Mouse (Mus musculus) T-helper 2 cell (primary cell): ENCODE results near the gene Zscan12.
"Not testable (repeated sequence)": the region's sequence is repeated elsewhere in the genome, so short reads cannot be mapped to it uniquely, and the experiment has no call there.

ENCODE experiments used
- in situ Hi-C: fragments of 300-600 bp; cut with MboI, MseI; formaldehyde crosslinking; loops from one replicate; pipeline ENCODE4 v1.15.1; 2025; ENCODE audit warnings: high pct_unique_total_duplicates

Gene Zscan12

DNA sequence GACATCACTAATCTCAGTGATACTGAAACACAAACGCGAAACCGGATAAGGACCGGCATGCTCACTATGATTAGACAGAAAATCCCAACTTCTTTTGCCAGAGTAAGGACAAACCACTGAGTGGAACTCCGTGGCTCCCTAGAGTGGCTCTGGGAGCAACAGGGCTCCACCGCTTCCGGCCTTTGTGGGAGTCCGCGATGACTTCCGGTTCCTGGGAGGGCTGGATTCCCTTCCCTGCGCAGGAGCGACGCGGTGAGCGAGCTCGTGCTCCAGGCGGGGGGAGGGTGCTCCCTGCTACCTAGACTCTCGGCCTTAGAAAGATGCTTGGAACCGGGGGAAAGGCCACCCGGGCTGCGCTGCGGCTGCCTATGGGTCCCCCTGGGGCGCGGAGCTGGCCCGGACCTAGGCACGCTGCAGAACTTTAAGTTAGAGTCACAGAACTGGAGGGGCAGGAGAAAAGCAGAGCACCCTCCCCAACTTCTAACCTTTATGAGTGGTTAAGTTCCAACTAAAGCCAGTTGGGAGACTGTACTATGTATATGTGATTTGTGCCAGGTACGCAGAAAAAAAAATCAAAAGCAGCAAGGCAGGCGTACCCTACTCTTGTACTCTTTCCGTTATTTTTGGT is at the start of gene Zscan12:
TSS of gene Zscan12 (plus strand) at position 200 of the 628 bp plus-strand sequence.
- in situ Hi-C loops, result loop anchor here (10.0 kb wide), 1 partner anchor 82 kb away; the partner anchor contains the start of gene Pgbd1

GRCm38 (mm10) chr13:21312854-21313253 is 49.8 kb upstream of the Zscan12 start:
- in situ Hi-C loops, result loop anchor here (25.0 kb wide), 1 partner anchor 999 kb away; the partner anchor contains the start of gene Vmn1r197

DNA sequence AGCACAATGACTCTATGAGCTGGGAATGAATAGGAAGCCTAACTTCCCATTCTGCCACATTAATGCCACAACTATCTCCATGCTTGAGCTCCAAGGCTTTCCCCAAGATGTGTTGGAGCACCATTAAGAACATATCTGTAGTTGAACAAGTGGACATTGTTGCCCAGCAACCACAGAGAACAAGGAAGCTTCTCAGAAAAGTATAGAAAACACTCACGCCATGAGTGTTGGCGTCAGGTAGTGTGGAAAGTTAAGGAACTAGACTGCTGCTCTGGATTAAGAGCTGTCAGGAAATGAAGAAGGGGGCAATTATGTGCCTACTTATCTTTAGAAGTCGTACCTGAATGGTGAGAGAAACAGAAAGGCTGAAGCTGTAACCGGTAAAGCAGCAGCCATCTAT is 48.7 kb upstream of the Zscan12 start:
- in situ Hi-C loops, result loop anchor here (25.0 kb wide), 1 partner anchor 998 kb away; the partner anchor contains the start of gene Vmn1r197

DNA sequence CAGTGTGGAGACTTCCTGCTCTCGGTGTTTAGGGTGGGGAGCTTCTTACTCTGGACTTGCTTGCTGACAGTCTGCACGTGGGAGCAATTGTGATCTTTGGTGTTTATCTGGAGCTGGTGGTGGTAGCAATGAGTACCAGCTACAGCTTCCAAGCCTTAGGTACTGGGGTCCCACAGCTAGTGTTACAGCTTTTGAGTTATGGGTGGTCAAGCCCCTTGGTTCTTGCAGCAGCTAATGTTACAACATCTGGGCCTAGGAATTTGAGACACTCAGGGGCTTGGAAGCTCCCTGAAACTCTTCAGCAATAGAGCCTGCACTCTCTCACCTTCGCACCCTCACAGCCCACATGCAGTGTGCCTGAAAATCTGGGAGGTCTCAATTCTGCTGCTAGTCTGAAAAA is 42.4 kb upstream of the Zscan12 start:
- in situ Hi-C loops, result loop anchor here (5.0 to 25.0 kb wide), 2 partner anchors 38 to 992 kb away; partner anchors contain the start of gene Vmn1r197

- in situ Hi-C loops, result loop anchor here (5.0 to 25.0 kb wide), 2 partner anchors 40 to 990 kb away; partner anchors contain the start of gene Vmn1r197
Measured at GRCm38 (mm10) chr13:21321890-21322494, 40.6 kb upstream of the Zscan12 start.

DNA sequence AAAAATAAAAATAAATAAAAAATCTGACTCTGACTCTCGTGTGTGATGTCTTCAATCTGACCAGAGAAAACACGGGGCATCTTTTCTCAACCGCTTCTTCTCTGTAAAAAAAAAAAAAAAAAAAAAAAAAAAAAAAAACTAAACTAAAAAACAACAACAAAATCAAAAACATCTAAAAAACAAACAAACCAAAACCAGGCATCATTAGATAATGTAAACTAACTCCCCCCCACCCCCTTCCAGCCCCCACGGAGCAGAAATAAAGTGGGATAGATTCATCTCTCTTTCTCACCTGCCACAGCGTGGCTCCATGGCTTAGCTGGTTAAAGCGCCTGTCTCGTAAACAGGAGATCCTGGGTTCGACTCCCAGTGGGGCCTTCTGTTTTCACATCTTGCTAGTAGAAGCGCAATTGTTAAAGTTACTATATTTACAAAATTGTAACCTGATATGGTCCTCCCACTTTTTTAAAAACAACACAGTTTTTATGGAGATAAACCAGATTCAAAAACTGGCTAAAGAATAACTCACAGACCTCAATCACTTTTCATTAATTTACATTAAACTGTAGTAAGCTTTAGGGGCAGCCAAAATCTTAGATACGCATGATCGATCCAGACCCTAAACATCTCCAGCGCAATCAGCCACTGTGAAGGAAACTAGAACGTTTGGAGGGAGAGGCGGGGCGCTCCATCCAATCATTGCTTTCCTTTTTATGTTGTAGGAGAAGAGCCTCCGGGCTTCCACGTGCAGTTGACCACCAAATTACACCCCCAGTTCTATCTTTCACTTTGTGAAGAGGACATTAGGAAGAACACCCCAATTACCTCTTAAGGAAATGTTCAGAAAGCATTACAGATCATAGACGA is 39.9 kb upstream of the Zscan12 start:
- in situ Hi-C loops, result loop anchor here (5.0 to 25.0 kb wide), 2 partner anchors 40 to 990 kb away; partner anchors contain the start of gene Vmn1r197

- in situ Hi-C loops, result loop anchor here (5.0 to 25.0 kb wide), 2 partner anchors 41 to 989 kb away; partner anchors contain the start of gene Vmn1r197
Measured at GRCm38 (mm10) chr13:21323405-21323804, 39.2 kb upstream of the Zscan12 start.

- in situ Hi-C loops, result no loop called here
Measured at GRCm38 (mm10) chr13:21326191-21326590, 36.4 kb upstream of the Zscan12 start.

GRCm38 (mm10) chr13:21326657-21327211 is 35.9 kb upstream of the Zscan12 start:
- in situ Hi-C loops, result no loop called here

- in situ Hi-C loops, result no loop called here
Measured at GRCm38 (mm10) chr13:21327424-21327823, 35.2 kb upstream of the Zscan12 start.

GRCm38 (mm10) chr13:21346610-21347009 is 16.0 kb upstream of the Zscan12 start, which contains the start of gene Olfr1367:
TSS of gene Olfr1367 (plus strand) at chr13:21346910.
- in situ Hi-C loops, result no loop called here

- in situ Hi-C loops, result no loop called here
Measured at GRCm38 (mm10) chr13:21350593-21350992, 12.0 kb upstream of the Zscan12 start.

GRCm38 (mm10) chr13:21363719-21364118 is 1.1 kb downstream of the Zscan12 start:
- in situ Hi-C loops, result loop anchor here (10.0 kb wide), 1 partner anchor 81 kb away; the partner anchor contains the start of gene Pgbd1

DNA sequence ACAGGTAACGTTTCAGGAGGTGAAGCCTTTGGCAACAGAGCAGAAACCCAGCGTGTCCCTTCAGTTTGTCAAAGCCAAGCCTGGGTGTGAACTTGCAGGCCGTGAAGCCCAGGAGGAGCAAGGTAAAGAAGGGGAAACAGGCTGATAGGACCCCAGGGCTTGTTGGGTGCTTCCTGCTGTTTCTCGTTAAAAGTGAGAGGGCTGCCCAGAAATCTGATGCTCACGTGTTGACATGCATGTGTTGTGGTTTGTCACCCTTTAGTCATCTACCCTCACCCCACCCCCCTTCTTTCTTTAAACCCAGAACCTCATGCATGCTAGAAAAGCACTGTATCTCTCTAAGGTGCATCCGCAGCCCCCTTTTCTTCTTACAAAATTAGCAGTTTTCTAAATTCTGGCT is 4.0 kb downstream of the Zscan12 start:
- in situ Hi-C loops, result loop anchor here (10.0 kb wide), 1 partner anchor 78 kb away; the partner anchor contains the start of gene Pgbd1

GRCm38 (mm10) chr13:21372700-21373099 is 10.1 kb downstream of the Zscan12 start:
- in situ Hi-C loops, result no loop called here

DNA sequence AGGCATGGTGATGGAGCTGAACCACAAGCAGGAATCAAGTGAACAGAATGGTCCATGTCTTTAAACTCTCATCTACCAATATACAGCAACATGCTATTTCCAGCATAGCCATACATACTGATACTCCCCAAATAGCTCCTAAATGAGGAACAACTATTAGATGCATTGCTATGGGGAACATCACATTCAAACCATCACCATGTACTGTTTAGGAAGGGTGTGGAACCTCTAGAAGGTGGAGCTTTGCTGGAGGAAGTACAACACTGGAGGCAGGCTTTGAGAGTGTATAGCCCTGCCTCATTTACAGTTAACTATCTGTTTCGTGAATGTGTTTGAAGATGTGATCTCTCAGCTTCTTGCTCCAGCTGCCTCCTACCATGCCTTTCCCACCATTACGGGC is 15.2 kb downstream of the Zscan12 start:
- in situ Hi-C loops, result no loop called here

GRCm38 (mm10) chr13:21395211-21395610 is 32.6 kb downstream of the Zscan12 start:
- in situ Hi-C loops, result no loop called here

- in situ Hi-C loops, result no loop called here
Measured at GRCm38 (mm10) chr13:21395623-21396022, 33.0 kb downstream of the Zscan12 start.

DNA sequence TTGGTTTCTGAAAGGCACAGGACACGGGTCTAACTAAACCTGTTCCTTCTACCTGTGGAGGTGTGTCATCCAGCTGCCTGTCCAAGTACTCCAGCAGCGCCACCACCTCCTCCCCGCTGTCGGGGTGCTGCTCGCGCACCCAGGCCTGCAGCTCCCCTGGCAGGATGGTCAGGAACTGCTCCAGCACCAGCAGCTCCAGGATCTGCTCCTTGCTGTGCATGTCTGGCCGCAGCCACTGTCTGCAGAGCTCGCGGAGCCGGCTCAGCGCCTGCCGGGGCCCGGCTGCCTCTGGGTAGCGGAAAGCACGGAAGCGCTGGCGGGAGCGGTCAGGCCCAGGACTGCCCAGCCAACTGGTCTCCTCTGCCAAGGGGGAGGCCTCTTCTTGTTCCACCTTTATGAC is 33.4 kb downstream of the Zscan12 start:
- in situ Hi-C loops, result not testable (repeated sequence)

- in situ Hi-C loops, result no loop called here
Measured at GRCm38 (mm10) chr13:21397486-21397885, 34.9 kb downstream of the Zscan12 start.

DNA sequence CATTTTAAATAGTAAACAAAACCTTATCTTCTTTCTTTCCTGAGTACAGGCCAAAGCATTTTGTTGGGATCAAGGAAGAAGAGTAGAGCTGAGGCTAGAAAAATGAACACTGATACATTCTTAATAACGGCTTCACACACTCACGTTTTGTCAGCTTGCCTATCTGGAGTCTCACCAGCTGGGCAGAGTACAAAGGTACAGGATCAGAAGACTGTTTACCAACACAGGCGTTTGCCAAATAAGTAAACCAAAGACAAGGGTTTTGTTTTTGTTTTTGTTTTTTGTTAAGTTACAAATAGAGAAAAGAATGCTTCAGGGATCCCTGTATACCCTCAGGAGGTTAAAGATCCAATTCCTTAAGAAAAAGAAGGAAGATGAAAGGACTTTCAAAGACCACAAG is 38.5 kb downstream of the Zscan12 start:
- in situ Hi-C loops, result loop anchor here (5.0 kb wide), 1 partner anchor 41 kb away; the partner anchor contains the start of gene Pgbd1
